Mouse (Mus musculus) liver, embryonic 15.5 days (tissue): Measurements from ENCODE around the gene Klhl10. TPM values are rescaled to one million over a fixed set of nuclear protein-coding genes. Genes with fewer than 3 reads are reported as not detected.
A peak's percentile ranks its signal among the peaks of the same experiment; 100 is the strongest.

Source experiments
- ATAC-seq: fragments of 200-750 bp; cut with Nextera tagmentation; 2 replicates; pipeline ENCODE4 v1.8.0; 2017; ENCODE audit warnings: moderate number of reproducible peaks, mild to moderate bottlenecking, moderate library complexity; ENCODE audit not compliant: insufficient read depth
- H3K27ac ChIP-seq: fragments of 300-500 bp; sonication (generic); replicated peaks from 2 replicates; pipeline ENCODE4 v1.5.1; 2015; ENCODE audit warnings: mild to moderate bottlenecking, inconsistent platforms
- H3K27me3 ChIP-seq: fragments of 300-500 bp; sonication (generic); 2 replicates; pipeline ENCODE4 v1.6.1; 2015; ENCODE audit warnings: mild to moderate bottlenecking, inconsistent platforms
- H3K36me3 ChIP-seq: fragments of 300-500 bp; sonication (generic); replicated peaks from 2 replicates; pipeline ENCODE4 v1.6.1; 2015; ENCODE audit warnings: moderate library complexity, mild to moderate bottlenecking, inconsistent platforms
- H3K4me1 ChIP-seq: fragments of 300-500 bp; sonication (generic); replicated peaks from 2 replicates; pipeline ENCODE4 v1.6.1; 2015; ENCODE audit warnings: inconsistent platforms
- H3K4me2 ChIP-seq: fragments of 300-500 bp; sonication (generic); 2 replicates; pipeline ENCODE4 v1.6.1; 2015; ENCODE audit warnings: moderate library complexity, mild to moderate bottlenecking, inconsistent platforms
- H3K4me3 ChIP-seq: fragments of 300-500 bp; sonication (generic); replicated peaks from 2 replicates; pipeline ENCODE4 v1.5.1; 2015; ENCODE audit warnings: mild to moderate bottlenecking, inconsistent platforms
- H3K9ac ChIP-seq: fragments of 300-500 bp; sonication (generic); 2 replicates; pipeline ENCODE4 v1.6.1; 2015; ENCODE audit warnings: moderate library complexity, mild to moderate bottlenecking, inconsistent platforms
- H3K9me3 ChIP-seq: fragments of 300-500 bp; sonication (generic); replicated peaks from 2 replicates; pipeline ENCODE4 v1.6.1; 2016; ENCODE audit warnings: inconsistent platforms
- WGBS: fragments of 180-500 bp; shearing (Covaris S2); methylation state at CpG from one replicate; pipeline ENCODE4 v1.1.7; 2015; ENCODE audit warnings: mixed read lengths; ENCODE audit not compliant: insufficient replicate concordance; 5-methylcytosine and 5-hydroxymethylcytosine counted together
- polyA plus RNA-seq: library from polyadenylated mRNA; unstranded; fragments of >200 nt; fragmentation: Nextera tagmentation; extraction: Ambion mirVana; gene quantifications from 2 replicates; pipeline ENCODE4 v1.2.1, GENCODE M21; 2015

Klhl10 gene
- polyA plus RNA-seq: 0.06 and 0.14 TPM in 2 replicates

- Histone ChIP-seq H3K4me1 (peaks cover 20% of the 10 kb centered on the region), H3K9me3 (no peaks in the 10 kb centered on the region), H3K36me3 (no peaks in the 10 kb centered on the region), H3K9ac (peak within 1 kb of the TSS; percentile 69), H3K27ac (no peak within 1 kb of the TSS), H3K27me3 (no peaks in the 10 kb centered on the region; the same call in 1 of the 2 replicates), H3K4me2 (peak within 1 kb of the TSS; percentile 92), H3K4me3 (peak within 1 kb of the TSS; percentile 68)
- ATAC-seq: no peak
- 73% methylated on average over 8 of the region's 8 CpGs for WGBS
Observed at GRCm38 (mm10) chr11:100441797-100442196, at the start of gene Klhl10, which contains the start of gene Nt5c3b. Klhl10 (plus strand) TSS chr11:100441917. Nt5c3b (minus strand) TSS chr11:100441808.

GRCm38 (mm10) chr11:100392958-100393357, 48.8 kb upstream of the Klhl10 start:
- Histone ChIP-seq H3K9ac (no peak overlapping the region), H3K9me3 (no peaks in the 10 kb centered on the region), H3K4me1 (peaks cover 92% of the 10 kb centered on the region), H3K4me2 (no peak overlapping the region), H3K27me3 (peaks cover 47% of the 10 kb centered on the region), H3K4me3 (no peak overlapping the region), H3K36me3 (no peaks in the 10 kb centered on the region), H3K27ac (no peak overlapping the region)
- no peak for ATAC-seq
- 52% methylated on average over 5 of the region's 5 CpGs for WGBS

GRCm38 (mm10) chr11:100393733-100394132, 48.0 kb upstream of the Klhl10 start:
- Histone ChIP-seq H3K4me2 (no peak overlapping the region), H3K36me3 (no peaks in the 10 kb centered on the region), H3K9ac (no peak overlapping the region), H3K27me3 (peaks cover 47% of the 10 kb centered on the region), H3K27ac (no peak overlapping the region), H3K4me1 (peaks cover 87% of the 10 kb centered on the region), H3K4me3 (no peak overlapping the region), H3K9me3 (no peaks in the 10 kb centered on the region)
- 37% methylated on average over 7 of the region's 7 CpGs for WGBS
- ATAC-seq: no peak

GRCm38 (mm10) chr11:100394353-100395074, 47.2 kb upstream of the Klhl10 start:
- WGBS: 37% methylated on average over 5 of the region's 5 CpGs
- Histone ChIP-seq H3K4me1 (peaks cover 80% of the 10 kb centered on the region), H3K27me3 (peaks cover 47% of the 10 kb centered on the region), H3K4me3 (no peak overlapping the region), H3K27ac (no peak overlapping the region), H3K4me2 (peak overlapping the region; percentile 71), H3K36me3 (no peaks in the 10 kb centered on the region), H3K9ac (no peak overlapping the region), H3K9me3 (no peaks in the 10 kb centered on the region)
- ATAC-seq: no peak

- peak overlapping the region; percentile 62 for H3K4me3 ChIP-seq
- H3K9ac ChIP-seq: no peak overlapping the region
- H3K27ac ChIP-seq: no peak overlapping the region
- peaks cover 47% of the 10 kb centered on the region for H3K27me3 ChIP-seq
- 7% methylated on average over 11 of the region's 11 CpGs for WGBS
- H3K4me2 ChIP-seq: peak overlapping the region; percentile 71
- peaks cover 74% of the 10 kb centered on the region for H3K4me1 ChIP-seq
- ATAC-seq: no peak
- H3K36me3 ChIP-seq: no peaks in the 10 kb centered on the region
- no peaks in the 10 kb centered on the region for H3K9me3 ChIP-seq
Observed at GRCm38 (mm10) chr11:100395200-100395599, 46.5 kb upstream of the Klhl10 start.

- Histone ChIP-seq H3K9ac (no peak overlapping the region), H3K27me3 (peaks cover 47% of the 10 kb centered on the region), H3K4me3 (peak overlapping the region; percentile 62), H3K27ac (peak overlapping the region; percentile 79; the same call in 1 of the 2 replicates), H3K4me1 (peaks cover 65% of the 10 kb centered on the region), H3K36me3 (no peaks in the 10 kb centered on the region), H3K9me3 (no peaks in the 10 kb centered on the region), H3K4me2 (peak overlapping the region; percentile 71)
- 23% methylated on average over 17 of the region's 17 CpGs for WGBS
- ATAC-seq: no peak
Observed at GRCm38 (mm10) chr11:100395861-100396631, 45.7 kb upstream of the Klhl10 start.

GRCm38 (mm10) chr11:100396886-100397599, 44.7 kb upstream of the Klhl10 start:
- WGBS: 1% methylated on average over 42 of the region's 42 CpGs
- H3K27ac ChIP-seq: peak overlapping the region; percentile 79
- peaks cover 62% of the 10 kb centered on the region for H3K4me1 ChIP-seq
- H3K27me3 ChIP-seq: peaks cover 47% of the 10 kb centered on the region
- H3K4me2 ChIP-seq: peak overlapping the region; percentile 71
- no peaks in the 10 kb centered on the region for H3K9me3 ChIP-seq
- peak overlapping the region; percentile 50 for H3K9ac ChIP-seq
- no peaks in the 10 kb centered on the region for H3K36me3 ChIP-seq
- peak overlapping the region; percentile 62 for H3K4me3 ChIP-seq
- peak; percentile 35 for ATAC-seq

- H3K4me1 ChIP-seq: peaks cover 63% of the 10 kb centered on the region
- ATAC-seq: peak; percentile 94
- H3K9me3 ChIP-seq: no peaks in the 10 kb centered on the region
- peak within 1 kb of the TSS; percentile 71 for H3K4me2 ChIP-seq
- H3K36me3 ChIP-seq: no peaks in the 10 kb centered on the region
- H3K27ac ChIP-seq: peak within 1 kb of the TSS; percentile 79
- WGBS: 2% methylated on average over 37 of the region's 37 CpGs
- peaks cover 47% of the 10 kb centered on the region for H3K27me3 ChIP-seq
- peak within 1 kb of the TSS; percentile 62 for H3K4me3 ChIP-seq
- peak within 1 kb of the TSS; percentile 50 for H3K9ac ChIP-seq
Observed at GRCm38 (mm10) chr11:100397600-100398389, 43.9 kb upstream of the Klhl10 start, which contains the start of gene Jup. Jup (minus strand) TSS chr11:100397763.

- Histone ChIP-seq H3K27ac (no peak overlapping the region), H3K9ac (no peak overlapping the region), H3K4me3 (no peak overlapping the region), H3K27me3 (peaks cover 43% of the 10 kb centered on the region), H3K4me1 (peaks cover 58% of the 10 kb centered on the region), H3K4me2 (no peak overlapping the region), H3K9me3 (no peaks in the 10 kb centered on the region), H3K36me3 (no peaks in the 10 kb centered on the region)
- 71% methylated on average over 7 of the region's 7 CpGs for WGBS
- ATAC-seq: no peak
Observed at GRCm38 (mm10) chr11:100398517-100398916, 43.2 kb upstream of the Klhl10 start.

- Histone ChIP-seq H3K4me1 (peaks cover 50% of the 10 kb centered on the region), H3K9me3 (no peaks in the 10 kb centered on the region), H3K4me3 (no peak overlapping the region), H3K4me2 (no peak overlapping the region), H3K27me3 (peaks cover 35% of the 10 kb centered on the region), H3K9ac (no peak overlapping the region), H3K36me3 (no peaks in the 10 kb centered on the region), H3K27ac (no peak overlapping the region)
- 37% methylated on average over 9 of the region's 9 CpGs for WGBS
- ATAC-seq: no peak
Observed at GRCm38 (mm10) chr11:100399320-100399719, 42.4 kb upstream of the Klhl10 start.
